Mouse (Mus musculus) adrenal gland, postnatal 4 days (tissue): ENCODE measurements around the gene Rpa1. TPM values are rescaled to one million over a fixed set of nuclear protein-coding genes. Genes with fewer than 3 reads are reported as not detected.
"Not testable (repeated sequence)": the region's sequence is repeated elsewhere in the genome, so short reads cannot be mapped to it uniquely, and the experiment has no call there.

Experiments used
- DNase-seq, 2 experiments: peaks; one replicate each; pipeline ENCODE4 v3.0.0; 2021 to 2022; ENCODE audit warnings: low spot score in 2 of 2, mixed read lengths in 2 of 2
- long read RNA-seq, 2 experiments: library from polyadenylated mRNA; stranded (forward); transcript quantifications; one replicate each; pipeline ENCODE4 v2.0.0; 2021
- total RNA-seq, 2 experiments: library from RNA; stranded (reverse); gene quantifications; 2 replicates each; pipeline ENCODE4 v1.2.3; 2021

The Rpa1 gene
- total RNA-seq: 10 to 100 TPM; 87.2 to 93.7 TPM
- long read RNA-seq, experiment 1, full-length matches to known transcripts: 45 of 65 reads
- long read RNA-seq, experiment 1, partial matches to known transcripts: 14 of 65 reads
- long read RNA-seq, experiment 1, other reads (novel, unspliced or antisense): 6 of 65 reads
- long read RNA-seq, experiment 2, full-length matches to known transcripts: 87 of 136 reads
- long read RNA-seq, experiment 2, partial matches to known transcripts: 37 of 136 reads
- long read RNA-seq, experiment 2, other reads (novel, unspliced or antisense): 12 of 136 reads

DNA sequence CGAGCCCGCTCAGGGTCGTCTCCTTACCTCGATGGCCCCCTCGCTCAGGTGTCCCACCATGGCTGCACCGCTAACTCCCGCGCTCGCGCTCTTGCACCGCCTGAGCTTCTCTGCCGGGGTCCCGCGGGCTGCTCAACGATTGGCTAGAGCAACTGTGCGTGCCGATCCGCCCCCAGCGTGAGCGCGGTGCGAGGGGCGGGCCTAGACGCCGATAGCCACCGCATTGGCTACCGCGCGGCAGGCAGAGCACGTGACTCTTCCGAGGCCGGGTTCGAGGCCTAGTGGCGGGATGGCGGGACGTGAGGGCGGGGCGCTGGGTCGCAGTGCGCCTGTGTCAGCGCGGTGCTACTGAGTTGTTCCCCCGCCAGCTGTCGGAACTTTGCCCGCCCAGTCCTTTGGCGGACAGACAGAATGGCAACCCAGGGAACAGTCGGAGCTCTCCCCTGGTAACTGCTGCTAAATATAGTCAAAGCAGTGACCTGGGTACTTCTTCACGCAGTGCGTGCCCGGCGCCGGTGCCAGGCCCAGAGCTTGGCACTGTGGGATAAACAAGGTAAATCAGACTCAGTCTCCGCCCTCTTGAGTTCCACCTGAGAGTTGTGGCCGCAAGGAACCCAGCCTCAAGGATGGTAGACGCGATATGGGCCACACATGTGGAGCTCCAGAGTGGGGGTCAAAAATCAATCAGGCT lies at the start of gene Rpa1, which contains the start of gene Smyd4:
Gene Rpa1, minus strand, starts transcription at position 126 of the 691 bp plus-strand sequence.
Gene Smyd4, plus strand, starts transcription at position 235 of the 691 bp plus-strand sequence.
- peak; percentile 88 to 90 for DNase-seq

GRCm38 (mm10) chr11:75397452-75397851 lies 49.3 kb upstream of the Rpa1 start:
- no peak for DNase-seq

DNA sequence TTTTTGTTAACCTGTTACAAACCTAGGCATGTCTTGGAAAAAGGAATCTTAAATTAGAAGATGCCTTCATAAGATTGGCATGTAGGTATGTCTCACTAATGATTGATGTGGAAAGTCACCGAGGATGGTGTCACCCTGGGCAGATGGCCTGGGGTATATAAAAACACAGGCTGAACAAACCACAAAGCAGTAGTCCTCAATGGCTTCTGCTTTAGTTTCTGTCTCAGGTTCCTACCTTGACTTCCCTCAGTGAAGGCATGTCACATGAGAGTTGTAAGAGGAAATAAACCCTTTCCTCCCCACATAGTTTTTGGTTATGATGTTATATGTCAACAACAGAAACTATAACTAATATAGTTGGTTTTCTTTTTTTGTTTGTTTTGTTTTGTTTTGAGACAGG lies 47.5 kb upstream of the Rpa1 start:
- no peak for DNase-seq

DNA sequence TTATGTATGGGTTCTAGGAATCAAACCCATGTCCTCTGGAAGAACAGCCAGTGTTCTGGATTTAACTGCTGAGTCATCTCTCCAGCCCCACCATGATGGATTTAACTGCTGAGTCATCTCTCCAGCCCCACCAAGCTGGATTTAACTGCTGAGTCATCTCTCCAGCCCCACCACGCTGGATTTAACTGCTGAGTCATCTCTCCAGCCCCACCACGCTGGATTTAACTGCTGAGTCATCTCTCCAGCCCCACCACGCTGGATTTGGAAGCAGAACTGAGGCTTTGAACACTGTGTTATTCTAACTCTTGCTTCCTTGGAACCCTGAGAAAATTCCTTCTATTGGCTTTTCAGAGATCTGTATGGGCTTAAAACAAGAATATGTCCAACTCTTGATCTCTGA lies 35.4 kb upstream of the Rpa1 start:
- not testable (repeated sequence) for DNase-seq

GRCm38 (mm10) chr11:75378786-75379185 lies 30.7 kb upstream of the Rpa1 start:
- DNase-seq: not testable (repeated sequence)

- DNase-seq: no peak
These were observed 29.0 kb upstream of the Rpa1 start for GRCm38 (mm10) chr11:75377125-75377524.

DNA sequence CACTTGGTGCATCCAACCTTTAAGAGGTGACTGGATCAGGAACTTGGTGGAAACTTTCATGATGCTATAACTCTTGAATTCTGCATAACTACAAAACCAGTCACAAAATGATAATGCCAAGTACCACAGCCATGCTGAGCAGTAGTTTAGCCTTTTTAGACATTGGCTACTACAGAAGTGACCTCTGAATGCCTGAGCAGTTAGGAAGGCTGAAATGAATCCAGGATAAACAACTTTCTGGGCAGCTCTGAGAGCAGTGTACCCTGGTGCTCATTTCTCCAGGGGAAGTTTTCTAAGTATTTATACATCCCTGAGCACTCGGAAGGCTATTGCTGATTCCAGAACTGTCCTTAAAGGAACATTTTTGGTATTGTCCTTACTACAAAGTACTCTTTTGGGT lies 7.4 kb upstream of the Rpa1 start:
- no peak for DNase-seq

GRCm38 (mm10) chr11:75351225-75351624 lies 3.1 kb upstream of the Rpa1 start:
- no peak for DNase-seq

DNA sequence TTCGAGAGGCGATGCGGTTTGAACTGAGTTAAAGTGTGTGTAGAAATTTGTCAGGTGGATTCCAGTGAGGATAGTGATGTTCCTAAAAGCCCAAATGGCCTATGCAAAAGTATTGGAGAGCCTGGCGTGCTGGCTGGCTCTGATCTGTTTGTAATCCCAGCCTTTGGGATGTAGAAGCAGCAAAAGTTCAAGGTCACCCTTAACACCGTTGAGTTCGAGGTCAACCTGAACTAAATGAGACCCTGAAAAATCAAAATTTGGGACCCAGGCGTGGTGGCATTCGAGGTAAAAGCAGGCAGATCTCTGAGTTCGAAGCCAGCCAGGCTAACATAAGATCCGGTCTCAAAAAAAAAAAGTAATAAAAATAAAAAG lies 752 bp upstream of the Rpa1 start:
- no peak for DNase-seq

DNA sequence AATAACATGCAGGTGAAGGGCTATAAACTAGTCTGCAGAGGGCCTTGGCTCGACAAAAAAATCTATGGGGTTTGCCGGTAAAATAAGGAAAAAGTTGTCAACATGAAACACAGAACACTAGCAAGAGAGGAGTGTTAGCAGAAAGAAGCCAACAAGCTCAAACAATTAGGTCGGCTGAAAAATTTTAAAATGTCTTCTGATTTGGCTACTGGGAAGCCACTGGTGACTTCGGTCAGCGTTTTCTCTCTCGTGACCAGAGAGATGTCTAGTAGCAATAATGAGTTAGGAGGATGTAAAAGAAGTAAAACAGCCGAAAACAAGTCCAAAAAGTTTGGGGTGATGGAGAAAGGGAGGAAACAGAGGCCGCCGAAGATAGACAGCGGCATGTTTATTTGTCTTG lies 528 bp downstream of the Rpa1 start:
- DNase-seq: no peak

GRCm38 (mm10) chr11:75347188-75347585 lies 937 bp downstream of the Rpa1 start:
- DNase-seq: no peak

- DNase-seq: no peak
These were observed 1.5 kb downstream of the Rpa1 start for GRCm38 (mm10) chr11:75346556-75347187.

- DNase-seq: no peak
These were observed 3.4 kb downstream of the Rpa1 start for GRCm38 (mm10) chr11:75344716-75345115.

- DNase-seq: no peak
These were observed 4.0 kb downstream of the Rpa1 start for GRCm38 (mm10) chr11:75344163-75344562.

GRCm38 (mm10) chr11:75343096-75343495 lies 5.0 kb downstream of the Rpa1 start:
- DNase-seq: no peak

GRCm38 (mm10) chr11:75340698-75341345 lies 7.3 kb downstream of the Rpa1 start:
- no peak for DNase-seq

DNA sequence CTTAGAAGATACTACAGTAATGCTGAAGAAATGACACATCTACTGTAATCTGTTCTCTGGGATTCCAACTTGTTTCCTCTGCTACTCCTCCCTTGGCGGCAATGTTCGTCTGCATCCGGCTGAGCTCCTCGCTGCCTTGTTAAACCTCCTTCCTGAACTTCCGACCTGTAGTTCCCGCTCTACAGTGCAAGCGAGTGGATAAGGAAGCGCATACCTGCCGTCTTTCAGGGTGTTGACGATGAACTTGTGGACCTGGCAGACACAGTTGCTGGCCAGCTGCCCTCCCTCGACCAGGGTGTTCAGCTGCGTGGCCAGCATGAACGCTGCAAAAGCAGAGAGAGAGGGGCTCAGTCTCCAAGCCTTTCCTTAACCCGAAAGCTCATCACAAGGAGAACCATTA lies 8.0 kb downstream of the Rpa1 start:
- no peak for DNase-seq

GRCm38 (mm10) chr11:75337246-75337645 lies 10.9 kb downstream of the Rpa1 start:
- no peak for DNase-seq

DNA sequence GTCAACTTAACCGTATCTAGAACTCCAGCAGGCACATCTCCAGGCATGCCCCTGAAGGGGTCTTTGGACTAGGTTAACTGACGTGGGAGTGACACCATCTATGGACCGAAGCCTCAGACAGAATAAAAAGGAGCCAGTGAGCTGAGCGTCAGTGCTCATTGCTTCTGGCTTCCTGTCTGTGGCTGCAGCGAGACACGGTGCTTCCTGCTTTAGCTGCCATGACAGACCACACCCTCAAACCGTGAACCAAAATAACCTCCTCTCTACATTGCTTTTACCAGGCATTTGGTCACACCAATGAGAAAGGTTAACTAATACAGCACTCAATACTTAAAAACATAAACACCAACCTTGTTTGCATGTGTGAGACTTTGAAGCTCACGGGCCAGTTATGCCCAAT lies 11.4 kb downstream of the Rpa1 start:
- no peak for DNase-seq

DNA sequence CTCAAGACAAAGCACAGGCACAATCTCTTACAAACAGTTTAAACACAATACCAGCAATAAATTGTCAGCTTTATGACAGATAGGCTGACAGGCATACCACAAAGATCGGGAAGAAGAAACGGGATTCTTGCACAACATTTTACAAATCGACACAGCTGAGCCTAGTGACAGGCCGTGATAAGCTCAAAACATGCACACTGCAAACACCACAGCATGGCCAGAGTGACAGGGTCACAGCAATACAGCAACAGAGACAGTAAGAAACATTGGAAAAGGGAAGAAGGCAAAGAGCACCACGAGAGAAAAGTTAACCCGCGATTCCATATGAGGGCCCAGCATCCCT lies 22.2 kb downstream of the Rpa1 start:
- DNase-seq: no peak

GRCm38 (mm10) chr11:75325116-75325968 lies 22.8 kb downstream of the Rpa1 start:
- no peak for DNase-seq
